Mouse (Mus musculus) myocyte (in vitro differentiated cells): ENCODE data around the gene Ralgps1.

ENCODE experiments used
- CEBPB ChIP-seq: IDR thresholded peaks from 2 replicates; pipeline ENCODE4 v1.6.1; 2011; ENCODE audit warnings: mild to moderate bottlenecking, moderate library complexity; ENCODE audit not compliant: poor library complexity, insufficient read depth, severe bottlenecking
- E2F4 ChIP-seq: IDR thresholded peaks from one replicate; pipeline ENCODE4 v1.6.1; 2011; ENCODE audit warnings: mild to moderate bottlenecking, control low read depth, moderate library complexity; ENCODE audit not compliant: insufficient read depth
- MAX ChIP-seq: IDR thresholded peaks from one replicate; pipeline ENCODE4 v1.6.1; 2011; ENCODE audit warnings: low read depth, mild to moderate bottlenecking, control low read depth
- MYOD1 ChIP-seq, 3 experiments: IDR thresholded peaks; one replicate each; pipeline ENCODE4 v1.6.1; 2011; ENCODE audit warnings: control low read depth in 2 of 3, low read depth in 2 of 3, mild to moderate bottlenecking in 2 of 3, moderate library complexity in 1 of 3; ENCODE audit not compliant: insufficient read length in 2 of 3, control insufficient read depth in 1 of 3
- MYOG ChIP-seq, 3 experiments: IDR thresholded peaks; one replicate each; pipeline ENCODE4 v1.6.1; 2011; ENCODE audit warnings: control low read depth in 2 of 3, low read depth in 2 of 3, mild to moderate bottlenecking in 2 of 3; ENCODE audit not compliant: insufficient read length in 2 of 3, control insufficient read depth in 1 of 3, insufficient read depth in 1 of 3
- POLR2A ChIP-seq: IDR thresholded peaks from one replicate; pipeline ENCODE4 v1.6.1; 2011; ENCODE audit warnings: low read depth, mild to moderate bottlenecking, control low read depth, moderate library complexity; ENCODE audit not compliant: insufficient read length
- POLR2AphosphoS2 ChIP-seq: IDR thresholded peaks from one replicate; pipeline ENCODE4 v1.6.1; 2011; ENCODE audit warnings: low read depth, control low read depth; ENCODE audit not compliant: insufficient read length
- REST ChIP-seq: IDR thresholded peaks from one replicate; pipeline ENCODE4 v1.6.1; 2011; ENCODE audit warnings: mild to moderate bottlenecking, control low read depth, moderate library complexity; ENCODE audit not compliant: insufficient read depth, insufficient read length
- SRF ChIP-seq: IDR thresholded peaks from one replicate; pipeline ENCODE4 v1.6.1; 2011; ENCODE audit warnings: low read depth; ENCODE audit not compliant: control insufficient read depth, insufficient read length
- TCF12 ChIP-seq: IDR thresholded peaks from one replicate; pipeline ENCODE4 v1.6.1; 2011; ENCODE audit warnings: mild to moderate bottlenecking, control low read depth; ENCODE audit not compliant: poor library complexity, insufficient read depth, severe bottlenecking
- TCF3 ChIP-seq: IDR thresholded peaks from one replicate; pipeline ENCODE4 v1.6.1; 2011; ENCODE audit warnings: low read depth, control low read depth; ENCODE audit not compliant: insufficient read length
- USF1 ChIP-seq: IDR thresholded peaks from one replicate; pipeline ENCODE4 v1.6.1; 2011; ENCODE audit warnings: low read depth, mild to moderate bottlenecking, control low read depth, moderate library complexity

- TF ChIP-seq TCF3 (no peak), POLR2A (no peak), POLR2AphosphoS2 (no peak), USF1 (no peak), CEBPB (no peak), TCF12 (no peak), MYOG (IDR thresholded peaks at IDR 0.05; ENCODE audit: control insufficient read depth in 1 of 3, insufficient read depth in 1 of 3, insufficient read length in 2 of 3, low read depth in 2 of 3) (no peak), MYOD1 (IDR thresholded peaks at IDR 0.05; ENCODE audit: control insufficient read depth in 1 of 3, insufficient read length in 2 of 3, low read depth in 2 of 3) (no peak), E2F4 (no peak), MAX (no peak), REST (no peak), SRF (no peak)
These were observed 224.3 kb downstream of the Ralgps1 start for GRCm38 (mm10) chr2:33146994-33147393.
